Mouse (Mus musculus) heart, embryonic 14.5 days (tissue): ENCODE measurements around the gene Fgfr1op2. TPM values are rescaled to one million over a fixed set of nuclear protein-coding genes. Genes with fewer than 3 reads are reported as not detected.

ENCODE experiments used
- ATAC-seq: fragments of 200-750 bp; cut with Nextera tagmentation; 2 replicates; pipeline ENCODE4 v1.8.0; 2017; ENCODE audit warnings: low read depth, moderate TSS enrichment; ENCODE audit not compliant: insufficient number of reproducible peaks, insufficient read depth, low FRiP score
- H3K27ac ChIP-seq, 2 experiments: fragments of 200-500 bp in 1 of 2; fragments of 300-500 bp in 1 of 2; sonication (generic) in 1 of 2; replicated peaks in 1 of 2; 2 replicates each; pipeline ENCODE4 v1.5.1; 2012 to 2014; ENCODE audit warnings: low read depth in 2 of 2, low read length in 2 of 2, control low read depth in 1 of 2, mild to moderate bottlenecking in 1 of 2, mixed read lengths in 1 of 2; ENCODE audit not compliant: control insufficient read depth in 1 of 2, insufficient read depth in 1 of 2
- H3K27me3 ChIP-seq: fragments of 300-500 bp; sonication (generic); 2 replicates; pipeline ENCODE4 v1.6.1; 2014; ENCODE audit warnings: mild to moderate bottlenecking, low read length, control low read depth; ENCODE audit not compliant: control insufficient read depth, insufficient read depth
- H3K36me3 ChIP-seq: fragments of 300-500 bp; sonication (generic); 2 replicates; pipeline ENCODE4 v1.6.1; 2014; ENCODE audit warnings: mild to moderate bottlenecking, control low read depth, low read length, mixed read lengths; ENCODE audit not compliant: control insufficient read depth, insufficient read depth
- H3K4me1 ChIP-seq, 2 experiments: fragments of 200-500 bp in 1 of 2; fragments of 300-500 bp in 1 of 2; sonication (generic) in 1 of 2; 2 replicates each; pipeline ENCODE4 v1.6.1; 2012 to 2014; ENCODE audit warnings: low read length in 2 of 2, control low read depth in 1 of 2, mixed read lengths in 1 of 2; ENCODE audit not compliant: control insufficient read depth in 2 of 2, insufficient read depth in 2 of 2
- H3K4me2 ChIP-seq: fragments of 300-500 bp; sonication (generic); 2 replicates; pipeline ENCODE4 v1.6.1; 2014; ENCODE audit warnings: mild to moderate bottlenecking, low read length
- H3K4me3 ChIP-seq, 2 experiments: fragments of 200-500 bp in 1 of 2; fragments of 300-500 bp in 1 of 2; sonication (generic) in 1 of 2; 2 replicates each; pipeline ENCODE4 v1.5.1; 2012 to 2014; ENCODE audit warnings: low read length in 2 of 2, mild to moderate bottlenecking in 2 of 2, control low read depth in 1 of 2, low read depth in 1 of 2, moderate library complexity in 1 of 2; ENCODE audit not compliant: control insufficient read depth in 1 of 2, insufficient read depth in 1 of 2
- H3K9ac ChIP-seq: fragments of 300-500 bp; sonication (generic); 2 replicates; pipeline ENCODE4 v1.6.1; 2014; ENCODE audit warnings: mild to moderate bottlenecking, low read length
- H3K9me3 ChIP-seq: fragments of 300-500 bp; sonication (generic); 2 replicates; pipeline ENCODE4 v1.6.1; 2016; ENCODE audit warnings: low read length, control low read depth; ENCODE audit not compliant: control insufficient read depth
- WGBS: fragments of 180-500 bp; shearing (Covaris S2); extraction: QIAGEN DNeasy Blood & Tissue Kit; methylation state at CpG from one replicate; pipeline ENCODE4 v1.1.7; 2014; 5-methylcytosine and 5-hydroxymethylcytosine counted together
- polyA plus RNA-seq: library from polyadenylated mRNA; unstranded; fragments of >200 nt; fragmentation: Nextera tagmentation; extraction: Ambion mirVana; gene quantifications from 2 replicates; pipeline ENCODE4 v1.2.1, GENCODE M21; 2014

Fgfr1op2 gene
- polyA plus RNA-seq, 1 experiment from 2014 or later: 95.3 TPM

GRCm38 (mm10) chr6:146642276-146643183, 65.5 kb downstream of the Fgfr1op2 start, which contains the start of the genes Med21 and Tm7sf3:
TSS of gene Med21 (plus strand) at chr6:146642547.
TSS of gene Tm7sf3 (minus strand) at chr6:146642824.
- H3K27ac ChIP-seq: peak within 1 kb of the TSS; percentile 88 to 91
- no peaks in the 10 kb centered on the region for H3K9me3 ChIP-seq
- peak within 1 kb of the TSS; percentile 79 for H3K4me3 ChIP-seq
- under 1% methylated on average over 59 of the region's 60 CpGs for WGBS
- ATAC-seq: peak; percentile 97
- H3K36me3 ChIP-seq: no peaks in the 10 kb centered on the region
- H3K9ac ChIP-seq: peak within 1 kb of the TSS; percentile 86
- H3K27me3 ChIP-seq: no peaks in the 10 kb centered on the region
- peak within 1 kb of the TSS; percentile 85 for H3K4me2 ChIP-seq
- H3K4me1 ChIP-seq: peaks cover 5 to 7% of the 10 kb centered on the region in 2 experiments; a peak in 3 of 4 replicates

GRCm38 (mm10) chr6:146643184-146643570, 66.2 kb downstream of the Fgfr1op2 start:
- H3K27ac ChIP-seq: peak overlapping the region; percentile 88 to 91; a peak in 3 of 4 replicates
- 21% methylated on average over 11 of the region's 11 CpGs for WGBS
- ATAC-seq: no peak
- no peaks in the 10 kb centered on the region for H3K27me3 ChIP-seq
- no peaks in the 10 kb centered on the region for H3K9me3 ChIP-seq
- H3K9ac ChIP-seq: peak overlapping the region; percentile 86
- peak overlapping the region; percentile 85 for H3K4me2 ChIP-seq
- peak overlapping the region; percentile 79 for H3K4me3 ChIP-seq
- H3K36me3 ChIP-seq: 0 out of 2 replicates have a peak, but pooled peaks cover 3% of the 10 kb centered on the region
- H3K4me1 ChIP-seq: peaks cover 5 to 7% of the 10 kb centered on the region in 2 experiments; a peak in 3 of 4 replicates

Other genes starting within 250 kb of the Fgfr1op2 start
- gene Itpr2, start 75.0 kb upstream of the Fgfr1op2 start, polyA plus RNA-seq: 43.4 and 46.1 TPM in 2 replicates
- gene Ints13, start 632 bp downstream of the Fgfr1op2 start, polyA plus RNA-seq: 41.3 and 42.7 TPM in 2 replicates
- gene Med21, start 65.3 kb downstream of the Fgfr1op2 start, polyA plus RNA-seq: 153 and 156 TPM in 2 replicates
- 43.2 and 44.7 TPM in 2 replicates for gene Tm7sf3, start 65.6 kb downstream of the Fgfr1op2 start, polyA plus RNA-seq
- gene Stk38l, start 147.8 kb downstream of the Fgfr1op2 start, polyA plus RNA-seq: 43.1 and 43.2 TPM in 2 replicates
- 2.1 and 3.7 TPM in 2 replicates for gene Arntl2, start 218.9 kb downstream of the Fgfr1op2 start, polyA plus RNA-seq